Mouse (Mus musculus): Measurements from ENCODE around the gene Mtap.

The Mtap gene

DNA sequence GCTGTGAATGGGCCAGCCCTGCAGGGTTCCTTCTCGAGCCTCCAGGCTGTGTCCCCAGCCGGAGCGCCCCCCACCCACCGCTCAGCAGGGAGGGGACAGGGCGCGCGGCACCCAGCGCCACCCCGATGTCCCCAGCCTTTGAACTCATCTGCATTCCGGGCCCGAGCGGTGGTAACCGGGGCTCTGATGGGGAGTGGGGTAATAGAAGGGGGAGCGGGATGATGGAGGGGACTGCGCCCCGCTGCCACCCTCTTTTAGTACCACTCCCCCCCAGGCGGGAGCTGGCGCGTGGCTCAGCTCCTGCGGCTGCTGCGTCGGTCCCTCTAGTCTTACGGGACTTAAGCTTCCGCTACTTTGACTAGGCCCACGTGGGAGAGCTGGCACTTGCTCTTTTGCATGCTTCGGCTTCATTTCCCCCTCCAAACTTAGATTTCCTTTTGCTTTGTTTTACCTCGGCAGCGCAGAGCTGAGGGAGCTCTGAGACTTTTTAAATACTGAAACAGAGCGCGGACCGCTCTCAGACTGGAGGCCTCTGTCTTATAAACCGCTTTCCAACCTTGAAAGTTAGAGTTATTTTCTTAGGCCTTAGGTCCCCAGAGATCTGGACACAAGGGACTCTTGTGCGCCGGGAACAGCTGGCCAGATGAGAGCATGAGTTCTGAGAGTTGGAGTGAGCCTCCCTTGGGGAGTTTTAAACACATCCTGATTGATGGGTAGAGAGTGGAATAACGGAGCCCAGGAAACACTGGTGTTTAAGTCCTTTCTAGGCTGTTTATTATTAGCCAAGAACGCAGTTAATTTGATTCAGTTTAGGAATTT is 829 bp downstream of the Mtap start:
- DNase-seq (ENCODE audit: low read depth, low spot score) = peak; percentile 39

- no peak for DNase-seq (ENCODE audit: low read depth, low spot score)
Observed at GRCm38 (mm10) chr4:89138361-89138651, 1.4 kb downstream of the Mtap start.

DNA sequence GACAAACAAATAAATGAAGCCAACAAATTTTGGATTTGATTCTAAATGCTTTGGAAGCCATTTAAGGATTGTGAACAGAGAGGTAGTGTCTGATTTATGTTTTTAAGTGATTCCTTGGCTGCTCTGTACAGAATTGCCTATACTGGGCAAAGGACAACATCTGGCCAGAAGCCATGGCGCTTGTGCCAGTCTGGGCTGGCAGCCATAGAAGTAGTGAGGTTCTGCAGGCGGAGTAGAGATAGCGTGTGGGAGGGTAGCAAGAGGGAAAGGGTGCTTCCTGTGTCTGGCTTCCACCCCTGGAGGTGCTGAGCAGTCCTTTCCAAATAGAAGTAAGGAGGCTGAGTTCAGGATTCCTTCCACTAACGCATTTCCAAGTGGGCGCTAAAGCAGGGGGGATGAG is 3.9 kb downstream of the Mtap start:
- no peak for DNase-seq (ENCODE audit: low read depth, low spot score)

DNA sequence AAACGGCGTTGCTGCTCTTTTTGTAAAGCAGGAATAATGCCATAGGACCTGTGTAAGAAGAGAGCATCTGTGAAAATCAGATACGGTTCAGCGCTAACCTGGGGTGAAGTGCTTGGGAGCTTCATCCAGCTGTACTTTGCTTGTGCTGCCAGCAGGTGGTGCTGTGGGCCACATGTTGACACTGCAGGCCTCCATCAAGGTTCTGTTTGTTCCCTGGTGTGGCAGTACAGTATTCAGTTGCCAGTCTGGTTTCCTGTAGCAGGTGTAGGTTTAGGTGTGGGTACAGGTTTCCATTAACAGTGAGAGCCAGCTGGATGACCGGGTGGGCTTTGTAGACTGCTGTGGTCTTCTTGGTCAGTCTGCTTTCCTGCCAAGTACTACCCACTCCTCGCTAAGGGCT is 8.5 kb downstream of the Mtap start:
- DNase-seq (ENCODE audit: low read depth, low spot score) = peak; percentile 77

DNA sequence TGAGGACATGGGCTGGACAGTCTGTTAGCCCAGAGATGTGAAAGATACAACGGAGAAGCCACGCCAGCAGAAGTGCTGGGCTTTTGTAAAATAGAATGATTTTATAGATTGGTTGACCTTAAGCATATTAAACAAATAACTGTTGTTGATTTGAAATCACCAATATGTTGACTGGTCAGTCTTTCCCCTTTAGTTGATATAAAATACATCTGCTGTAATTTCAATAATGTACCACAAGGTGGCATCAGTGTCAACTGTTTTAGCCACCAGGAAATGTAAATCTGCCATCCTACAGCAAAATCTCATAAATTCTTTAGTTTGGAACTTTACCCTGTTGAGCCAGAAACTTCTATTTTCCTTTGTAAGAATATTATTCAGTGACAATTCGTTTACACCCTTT is 9.4 kb downstream of the Mtap start:
- peak; percentile 39 for DNase-seq (ENCODE audit: low read depth, low spot score)

- no peak for DNase-seq (ENCODE audit: low read depth, low spot score)
Observed at GRCm38 (mm10) chr4:89149261-89149660, 12.3 kb downstream of the Mtap start.

GRCm38 (mm10) chr4:89161389-89161788 is 24.5 kb downstream of the Mtap start:
- DNase-seq (ENCODE audit: low read depth, low spot score) = no peak

GRCm38 (mm10) chr4:89162496-89162895 is 25.6 kb downstream of the Mtap start:
- DNase-seq (ENCODE audit: low read depth, low spot score) = no peak

- DNase-seq (ENCODE audit: low read depth, low spot score) = no peak
Observed at GRCm38 (mm10) chr4:89163613-89164012, 26.7 kb downstream of the Mtap start.

DNA sequence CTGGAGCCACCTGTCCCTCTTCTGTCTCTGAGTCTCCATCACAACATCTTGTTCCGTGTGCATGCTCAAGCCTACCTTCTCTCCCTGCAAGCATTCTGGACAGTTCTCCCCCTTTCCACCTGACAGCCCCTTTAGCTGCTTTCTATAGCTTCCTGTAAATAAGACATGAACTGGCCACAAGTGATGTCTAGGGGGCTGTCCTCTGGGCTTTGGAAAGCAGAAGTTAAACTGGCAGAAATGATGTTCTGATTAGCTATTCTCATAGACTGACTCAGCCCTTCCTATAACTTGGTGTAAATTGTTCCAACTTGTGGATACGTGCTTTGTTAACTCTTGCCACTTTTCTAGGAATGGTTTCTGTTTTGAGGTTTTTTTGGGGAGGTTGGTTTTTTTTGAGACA is 27.8 kb downstream of the Mtap start:
- DNase-seq (ENCODE audit: low read depth, low spot score) = no peak

DNA sequence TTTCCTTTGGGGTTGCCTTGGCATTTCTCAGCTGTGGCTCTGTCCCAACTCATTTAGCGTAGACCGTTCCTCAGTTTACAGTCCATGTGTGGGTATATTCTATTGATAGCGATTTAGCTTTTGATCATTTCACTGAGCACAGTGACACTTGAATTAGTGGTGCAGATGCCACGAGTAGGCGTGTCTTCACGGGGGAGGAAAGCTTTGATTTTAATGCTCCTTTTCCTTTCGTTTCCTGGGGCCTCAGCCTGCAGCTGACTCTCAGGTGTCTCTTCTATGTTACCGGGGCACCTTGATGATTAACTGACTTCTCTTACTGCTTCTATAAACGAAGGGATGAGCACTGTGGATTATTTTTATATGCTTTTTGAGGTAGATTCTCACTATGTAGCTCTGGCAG is 32.0 kb downstream of the Mtap start:
- no peak for DNase-seq (ENCODE audit: low read depth, low spot score)

DNA sequence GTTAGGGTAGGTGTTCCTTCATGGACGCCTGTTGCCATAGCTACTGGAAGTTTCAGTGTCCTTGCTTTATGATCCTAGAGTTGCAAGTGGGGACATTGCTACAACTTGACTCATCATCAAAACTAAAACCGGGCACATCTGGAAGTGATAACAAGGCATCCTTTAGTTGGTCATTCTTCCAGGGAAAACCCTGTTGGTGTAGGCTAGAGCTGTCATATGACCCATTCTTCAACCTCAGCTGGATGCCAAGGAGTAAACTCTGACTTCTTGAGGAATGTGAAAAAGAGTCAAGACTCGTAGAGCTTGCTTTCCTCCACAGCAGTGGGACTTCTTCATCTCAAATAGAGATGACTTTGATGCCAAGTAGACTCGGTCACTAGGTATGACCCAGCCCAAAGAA is 32.8 kb downstream of the Mtap start:
- no peak for DNase-seq (ENCODE audit: low read depth, low spot score)

GRCm38 (mm10) chr4:89170931-89171330 is 34.0 kb downstream of the Mtap start:
- DNase-seq (ENCODE audit: low read depth, low spot score) = no peak

DNA sequence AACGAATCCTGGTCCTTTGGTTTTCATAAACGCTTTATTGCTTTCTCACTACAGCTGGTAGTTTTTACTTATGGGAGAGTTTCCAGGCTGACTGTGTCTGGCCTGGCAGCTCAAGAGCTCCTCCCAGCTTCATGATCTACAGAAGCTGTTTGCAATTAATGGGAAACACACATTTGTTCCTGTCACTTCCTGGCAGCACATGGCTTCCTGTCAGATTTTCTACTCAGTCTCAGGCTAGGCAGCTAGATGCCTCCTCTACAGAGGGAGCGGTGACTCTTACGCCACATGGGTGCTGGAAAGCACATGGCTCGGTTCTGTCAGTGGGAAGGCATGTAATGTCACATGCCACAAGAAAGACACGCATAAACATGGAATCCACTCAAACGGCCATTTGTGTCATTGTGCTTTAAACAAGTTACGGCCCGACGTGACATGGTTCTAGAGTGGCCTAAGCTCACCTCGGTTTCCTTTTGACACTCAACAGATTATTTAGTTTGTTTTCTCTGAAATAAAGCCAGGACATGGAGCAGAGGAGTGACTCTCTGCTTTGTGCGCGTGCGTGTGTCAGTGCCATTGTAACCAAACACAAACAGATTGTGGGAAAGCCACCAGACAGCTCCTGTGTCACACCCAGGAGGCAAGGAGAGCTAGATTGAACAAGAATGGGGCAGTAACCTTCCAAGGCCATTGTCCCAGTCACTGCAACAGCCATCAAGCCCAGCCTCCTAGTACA is 36.1 kb downstream of the Mtap start:
- no peak for DNase-seq (ENCODE audit: low read depth, low spot score)

GRCm38 (mm10) chr4:89177514-89178307 is 40.8 kb downstream of the Mtap start:
- no peak for DNase-seq (ENCODE audit: low read depth, low spot score)

DNA sequence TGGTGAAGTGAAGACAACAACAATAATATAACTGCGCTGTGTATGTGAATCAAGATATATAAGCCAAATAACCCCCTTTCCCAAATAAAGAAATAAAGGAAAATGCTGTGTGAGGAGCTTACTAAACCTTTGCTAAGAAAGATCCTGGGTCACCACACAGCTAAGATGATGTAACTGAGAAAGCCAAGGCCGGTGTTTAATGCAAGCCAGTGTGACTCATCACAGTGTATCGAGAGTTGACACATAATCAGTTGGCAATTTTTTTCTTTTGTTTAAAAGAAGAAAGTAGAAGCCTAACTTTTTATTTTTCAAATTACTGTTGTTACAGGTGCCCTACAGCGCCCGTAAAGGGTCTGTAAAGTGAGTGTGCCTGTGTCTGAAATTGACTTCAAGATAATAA is 43.2 kb downstream of the Mtap start:
- no peak for DNase-seq (ENCODE audit: low read depth, low spot score)

DNA sequence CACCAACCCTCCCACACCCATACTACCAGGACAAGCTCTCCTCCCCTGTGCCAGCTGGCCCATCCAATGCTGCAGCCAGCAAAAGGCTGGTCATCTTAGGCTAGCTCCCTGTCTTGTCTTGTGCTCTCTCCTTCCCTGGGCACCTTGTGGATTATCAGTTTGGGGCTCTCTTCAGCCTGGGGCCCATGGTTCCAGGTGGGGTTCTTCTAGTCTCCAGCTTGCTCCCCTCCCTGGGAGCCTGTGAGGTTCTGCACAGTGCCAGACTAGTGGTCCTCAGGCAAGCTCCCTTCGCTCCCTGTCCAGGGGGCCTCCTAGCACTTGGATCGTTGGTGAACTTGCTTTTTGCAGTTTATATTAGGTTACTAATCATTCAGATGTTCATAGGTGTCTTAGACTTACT is 44.7 kb downstream of the Mtap start:
- DNase-seq (ENCODE audit: low read depth, low spot score) = no peak

DNA sequence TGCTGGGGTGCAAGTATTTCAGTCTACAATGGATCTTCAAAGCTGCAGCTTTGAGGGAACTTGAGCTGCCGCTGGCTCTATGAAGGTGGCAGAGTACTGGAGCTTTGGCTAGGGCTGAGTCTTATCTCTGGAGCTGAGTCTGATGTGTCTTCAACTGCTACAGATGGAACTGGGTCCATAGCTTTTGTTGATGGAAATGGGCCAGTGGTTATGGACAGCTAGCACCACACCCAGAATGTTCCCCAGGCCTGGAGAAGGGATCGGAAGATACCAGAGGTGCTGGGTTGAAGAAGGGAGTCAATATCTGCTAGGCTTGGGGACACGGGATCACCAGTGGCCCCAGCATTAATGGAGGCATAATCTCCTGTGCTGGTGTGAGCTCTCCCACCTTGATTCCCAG is 45.6 kb downstream of the Mtap start:
- DNase-seq (ENCODE audit: low read depth, low spot score) = no peak

DNA sequence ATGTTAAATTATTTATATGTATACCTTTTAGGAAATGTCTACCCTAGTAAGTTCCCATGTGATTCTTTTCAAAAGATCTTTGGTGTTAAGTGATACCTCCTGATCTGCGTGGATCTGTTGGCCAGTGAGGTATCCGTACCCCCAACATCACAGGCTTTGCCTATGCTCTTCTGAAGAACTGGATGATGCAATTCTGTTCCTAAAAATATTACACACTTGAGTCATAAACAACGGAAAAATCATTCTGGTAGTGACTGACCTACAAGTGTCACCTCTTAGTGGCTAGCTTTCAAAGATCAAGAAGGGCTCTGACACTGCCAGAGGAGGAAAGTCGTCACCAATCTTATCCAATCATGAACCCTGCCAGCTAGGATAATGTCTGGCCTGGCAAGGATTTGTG is 58.6 kb downstream of the Mtap start:
- DNase-seq (ENCODE audit: low read depth, low spot score) = no peak

- DNase-seq (ENCODE audit: low read depth, low spot score) = no peak
Observed at GRCm38 (mm10) chr4:89197128-89197527, 60.2 kb downstream of the Mtap start.

DNA sequence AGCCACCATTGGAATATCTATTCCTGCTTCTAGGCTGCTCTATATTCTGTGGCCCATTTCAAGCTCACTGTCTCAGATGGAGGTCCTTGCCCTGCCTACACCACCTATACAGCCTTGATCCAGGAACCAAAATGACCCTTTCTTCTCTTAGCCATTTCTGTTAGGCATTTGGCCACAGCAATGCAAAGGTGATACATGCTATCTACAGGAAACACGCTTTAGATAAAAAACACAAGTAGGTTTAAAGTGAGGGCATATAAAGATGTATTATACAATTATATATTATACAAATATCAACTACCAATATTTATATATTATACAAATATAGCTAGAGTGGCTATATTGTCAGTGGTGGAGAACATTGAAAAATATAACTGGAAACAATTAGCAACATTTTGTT is 63.9 kb downstream of the Mtap start:
- no peak for DNase-seq (ENCODE audit: low read depth, low spot score)

GRCm38 (mm10) chr4:89209310-89209709 is 72.4 kb downstream of the Mtap start:
- no peak for DNase-seq (ENCODE audit: low read depth, low spot score)

DNA sequence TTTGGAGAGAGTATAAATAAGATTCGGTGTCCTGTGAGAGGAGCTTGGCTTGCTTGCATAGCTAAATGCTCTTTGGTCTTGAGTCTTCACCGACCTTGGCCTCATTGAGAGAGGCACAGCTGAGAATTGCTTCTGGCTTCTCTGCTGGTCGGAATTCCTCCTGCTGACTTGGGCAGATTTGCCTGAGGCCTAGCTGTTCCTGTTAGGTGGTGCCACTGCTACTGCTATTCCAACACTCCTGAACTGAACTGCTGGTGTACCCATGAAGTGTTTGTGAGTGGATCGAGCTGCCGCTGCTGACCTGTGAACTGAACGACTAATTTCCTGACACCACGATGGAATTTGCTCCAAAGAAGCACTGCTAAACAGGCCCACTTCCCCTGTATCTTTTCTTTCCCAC is 73.4 kb downstream of the Mtap start:
- no peak for DNase-seq (ENCODE audit: low read depth, low spot score)
